Mouse (Mus musculus) thymus, adult 2 months (tissue): Measurements from ENCODE around the gene Ankrd52.

ENCODE experiments used
- CTCF ChIP-seq: fragments of 200-500 bp; IDR thresholded peaks from 2 replicates; pipeline ENCODE4 v1.5.1; 2012; ENCODE audit warnings: mild to moderate bottlenecking, control low read depth, low read length, moderate library complexity, borderline replicate concordance; ENCODE audit not compliant: control insufficient read depth, poor library complexity, insufficient read depth; ENCODE audit errors: extremely low read depth
- POLR2A ChIP-seq: fragments of 200-500 bp; IDR thresholded peaks from 2 replicates; pipeline ENCODE4 v1.6.1; 2012; ENCODE audit warnings: mild to moderate bottlenecking, low read length, control low read depth, moderate library complexity; ENCODE audit not compliant: control insufficient read depth, poor library complexity, insufficient read depth; ENCODE audit errors: extremely low read depth

DNA sequence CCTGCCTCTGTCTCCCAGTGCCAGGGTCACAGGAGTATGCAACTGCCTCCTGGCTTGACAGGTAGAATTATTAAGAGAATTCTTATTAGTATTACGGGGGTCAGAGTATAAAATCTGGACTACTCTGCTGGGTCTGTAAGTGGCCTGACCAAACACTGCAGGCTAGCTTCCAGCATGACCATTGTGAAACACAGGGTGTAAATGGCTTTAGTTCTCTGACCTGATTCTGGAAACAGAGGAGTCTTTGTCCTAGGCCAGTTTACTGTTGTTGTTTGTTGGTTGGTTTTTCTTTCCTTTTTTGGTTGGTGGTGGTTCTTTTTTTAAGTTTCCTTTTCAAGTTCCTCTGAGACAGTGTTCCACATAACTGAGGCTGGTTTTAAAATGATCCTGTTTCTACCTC lies 33.5 kb upstream of the Ankrd52 start:
- TF ChIP-seq CTCF, result no peak
- TF ChIP-seq POLR2A, result no peak
